Comparison of ENCODE assay signal across 20 mouse cellular contexts in genomic region chr6:38580112-38580857, GRCm38 (mm10). TPM values are rescaled to one million over a fixed set of nuclear protein-coding genes. Genes with fewer than 3 reads are reported as not detected.
"Had no signal": no experiment of that assay in that cellular context is flagged by ENCODE, and none has a peak within 500 bp of the region (broad histone marks: within the 10 kb centered on the region; RNA-seq: fewer than 3 reads in every experiment).

No protein-coding gene starts in this region.

- DNase-seq: liver, postnatal 0 days; lung, adult 2 months; lung, postnatal 4 days; midbrain, embryonic 14.5 days; retina, postnatal 1 day; right cerebral cortex, postnatal 25 days; right cerebral cortex, postnatal 4 days; spleen, adult 18-20 months; thymus, adult 2 months; thymus, postnatal 25 days; thymus, postnatal 4 days had no signal

- H3K4me3 ChIP-seq: lung, embryonic 15.5 days; midbrain, embryonic 10.5 days; midbrain, embryonic 12.5 days; myocyte; neural tube, embryonic 13.5 days; neural tube, embryonic 15.5 days had no signal

- H3K4me2 ChIP-seq: lung, embryonic 15.5 days; midbrain, embryonic 12.5 days; neural tube, embryonic 13.5 days; neural tube, embryonic 15.5 days had no signal

- H3K4me1 ChIP-seq: lung, embryonic 15.5 days; midbrain, embryonic 10.5 days; midbrain, embryonic 12.5 days; neural tube, embryonic 13.5 days; neural tube, embryonic 15.5 days had no signal

- H3K27me3 ChIP-seq: lung, embryonic 15.5 days; midbrain, embryonic 12.5 days; neural tube, embryonic 13.5 days; neural tube, embryonic 15.5 days had no signal

- H3K9me3 ChIP-seq: lung, embryonic 15.5 days; midbrain, embryonic 10.5 days; midbrain, embryonic 12.5 days; neural tube, embryonic 13.5 days; neural tube, embryonic 15.5 days had no signal

- H3K9ac ChIP-seq: liver, postnatal 0 days; lung, embryonic 15.5 days; midbrain, embryonic 12.5 days; neural tube, embryonic 13.5 days; neural tube, embryonic 15.5 days had no signal

- ATAC-seq: liver, postnatal 0 days; lung, postnatal 0 days; midbrain, embryonic 16.5 days had no signal

- H3K27ac ChIP-seq: lung, embryonic 15.5 days; midbrain, embryonic 10.5 days; midbrain, embryonic 12.5 days; neural tube, embryonic 13.5 days; neural tube, embryonic 15.5 days had no signal

RNA-seq across cellular contexts. Expression of gene Klrg2, which starts 56.8 kb away (rescaled TPM):
- total RNA-seq: megakaryocyte-erythroid progenitor cell, adult 5-6 weeks had no signal
- polyA plus RNA-seq: liver, postnatal 0 days; midbrain, embryonic 10.5 days; midbrain, embryonic 16.5 days had no signal
